Mouse (Mus musculus) lung, embryonic 16.5 days (tissue): ENCODE data around the gene Bdh1. TPM values are rescaled to one million over a fixed set of nuclear protein-coding genes. Genes with fewer than 3 reads are reported as not detected.
"Not testable (repeated sequence)": the region's sequence is repeated elsewhere in the genome, so short reads cannot be mapped to it uniquely, and the experiment has no call there.

Experiments
- ATAC-seq: fragments of 200-750 bp; cut with Nextera tagmentation; 2 replicates; pipeline ENCODE4 v1.8.0; 2017; ENCODE audit warnings: low read depth, mild to moderate bottlenecking, moderate library complexity
- H3K27ac ChIP-seq: fragments of 300-500 bp; sonication (generic); 2 replicates; pipeline ENCODE4 v1.5.1; 2014; ENCODE audit warnings: mild to moderate bottlenecking, control low read depth, low read length
- H3K27me3 ChIP-seq: fragments of 300-500 bp; sonication (generic); 2 replicates; pipeline ENCODE4 v1.6.1; 2014; ENCODE audit warnings: low read depth, low read length, mixed read lengths; ENCODE audit not compliant: control insufficient read depth, insufficient read depth
- H3K36me3 ChIP-seq: fragments of 300-500 bp; sonication (generic); 2 replicates; pipeline ENCODE4 v1.6.1; 2014; ENCODE audit warnings: low read length; ENCODE audit not compliant: control insufficient read depth, insufficient read depth
- H3K4me1 ChIP-seq: fragments of 300-500 bp; sonication (generic); replicated peaks from 2 replicates; pipeline ENCODE4 v1.6.1; 2014; ENCODE audit warnings: low read length, mixed read lengths; ENCODE audit not compliant: control insufficient read depth, insufficient read depth
- H3K4me2 ChIP-seq: fragments of 300-500 bp; sonication (generic); 2 replicates; pipeline ENCODE4 v1.6.1; 2014; ENCODE audit warnings: low read depth, low read length, control low read depth
- H3K4me3 ChIP-seq: fragments of 300-500 bp; sonication (generic); 2 replicates; pipeline ENCODE4 v1.5.1; 2014; ENCODE audit warnings: mild to moderate bottlenecking, low read length, control low read depth
- H3K9ac ChIP-seq: fragments of 300-500 bp; sonication (generic); 2 replicates; pipeline ENCODE4 v1.6.1; 2014; ENCODE audit warnings: low read length, control low read depth
- H3K9me3 ChIP-seq: fragments of 300-500 bp; sonication (generic); 2 replicates; pipeline ENCODE4 v1.6.1; 2016; ENCODE audit warnings: low read length; ENCODE audit not compliant: control insufficient read depth
- WGBS: fragments of 180-500 bp; shearing (Covaris S2); extraction: QIAGEN DNeasy Blood & Tissue Kit; methylation state at CpG from one replicate; pipeline ENCODE4 v1.1.7; 2014; 5-methylcytosine and 5-hydroxymethylcytosine counted together
- polyA plus RNA-seq: library from polyadenylated mRNA; unstranded; fragments of >200 nt; fragmentation: Nextera tagmentation; extraction: Ambion mirVana; gene quantifications from 2 replicates; pipeline ENCODE4 v1.2.1, GENCODE M21; 2015

Gene Bdh1
- polyA plus RNA-seq, 1 experiment from 2014 or later, result 4.5 TPM

GRCm38 (mm10) chr16:31466106-31466505, 44.0 kb downstream of the Bdh1 start:
- Histone ChIP-seq H3K9ac (no peak overlapping the region), H3K36me3 (no peaks in the 10 kb centered on the region), H3K4me3 (no peak overlapping the region), H3K9me3 (peaks cover 5% of the 10 kb centered on the region), H3K27me3 (no peaks in the 10 kb centered on the region), H3K27ac (no peak overlapping the region), H3K4me1 (peaks cover 5% of the 10 kb centered on the region), H3K4me2 (no peak overlapping the region)
- 64% methylated on average over 5 of the region's 5 CpGs for WGBS
- no peak for ATAC-seq

- H3K9ac ChIP-seq, H3K27me3 ChIP-seq, H3K9me3 ChIP-seq, ATAC-seq, H3K4me3 ChIP-seq, H3K36me3 ChIP-seq, H3K4me2 ChIP-seq, H3K4me1 ChIP-seq, H3K27ac ChIP-seq: not testable (repeated sequence)
- 73% methylated on average over 4 of the region's 4 CpGs for WGBS
These were observed 48.7 kb downstream of the Bdh1 start for GRCm38 (mm10) chr16:31470819-31471218.

- ATAC-seq, result no peak
- H3K27me3 ChIP-seq, result no peaks in the 10 kb centered on the region
These were observed 49.9 kb downstream of the Bdh1 start for GRCm38 (mm10) chr16:31471994-31472393.

GRCm38 (mm10) chr16:31473226-31473625, 51.1 kb downstream of the Bdh1 start:
- peaks cover 5% of the 10 kb centered on the region for H3K9me3 ChIP-seq
- ATAC-seq, result no peak
- H3K9ac ChIP-seq, result no peak overlapping the region
- no peaks in the 10 kb centered on the region for H3K36me3 ChIP-seq
- no peak overlapping the region for H3K27ac ChIP-seq
- H3K4me3 ChIP-seq, result no peak overlapping the region
- WGBS, result 100% methylated on average over 1 of the region's 1 CpGs
- no peak overlapping the region for H3K4me2 ChIP-seq
- H3K4me1 ChIP-seq, result no peaks in the 10 kb centered on the region
- H3K27me3 ChIP-seq, result no peaks in the 10 kb centered on the region

More at GRCm38 (mm10) chr16:31471994-31472393, 49.9 kb downstream of the Bdh1 start:
- Histone ChIP-seq H3K4me2 (no peak overlapping the region), H3K4me3 (no peak overlapping the region), H3K36me3 (no peaks in the 10 kb centered on the region), H3K27ac (no peak overlapping the region), H3K9me3 (peaks cover 5% of the 10 kb centered on the region), H3K4me1 (no peaks in the 10 kb centered on the region), H3K9ac (no peak overlapping the region)
- WGBS, result 65% methylated on average over 5 of the region's 5 CpGs

GRCm38 (mm10) chr16:31475123-31475968, 53.3 kb downstream of the Bdh1 start:
- WGBS, result 63% methylated on average over 9 of the region's 9 CpGs

GRCm38 (mm10) chr16:31476872-31477603, 55.0 kb downstream of the Bdh1 start:
- no peak for ATAC-seq
- H3K27ac ChIP-seq, result no peak overlapping the region
- H3K9me3 ChIP-seq, result peaks cover 5% of the 10 kb centered on the region

More at GRCm38 (mm10) chr16:31475123-31475968, 53.3 kb downstream of the Bdh1 start:
- H3K9ac ChIP-seq, result no peak overlapping the region
- no peak overlapping the region for H3K27ac ChIP-seq
- H3K9me3 ChIP-seq, result peaks cover 6% of the 10 kb centered on the region
- no peak overlapping the region for H3K4me3 ChIP-seq
- no peak for ATAC-seq
- no peaks in the 10 kb centered on the region for H3K36me3 ChIP-seq
- H3K4me2 ChIP-seq, result no peak overlapping the region
- H3K27me3 ChIP-seq, result no peaks in the 10 kb centered on the region
- H3K4me1 ChIP-seq, result no peaks in the 10 kb centered on the region

GRCm38 (mm10) chr16:31485336-31485735, 63.3 kb downstream of the Bdh1 start:
- WGBS, result 80% methylated on average over 5 of the region's 5 CpGs

More at GRCm38 (mm10) chr16:31476872-31477603, 55.0 kb downstream of the Bdh1 start:
- Histone ChIP-seq H3K4me1 (no peaks in the 10 kb centered on the region), H3K4me3 (no peak overlapping the region), H3K9ac (no peak overlapping the region), H3K36me3 (no peaks in the 10 kb centered on the region), H3K27me3 (no peaks in the 10 kb centered on the region), H3K4me2 (no peak overlapping the region)
- 28% methylated on average over 7 of the region's 7 CpGs for WGBS

GRCm38 (mm10) chr16:31487266-31487665, 65.2 kb downstream of the Bdh1 start:
- 81% methylated on average over 3 of the region's 3 CpGs for WGBS
- H3K4me3 ChIP-seq, result no peak overlapping the region
- ATAC-seq, result no peak

More at GRCm38 (mm10) chr16:31485336-31485735, 63.3 kb downstream of the Bdh1 start:
- Histone ChIP-seq H3K27me3 (no peaks in the 10 kb centered on the region), H3K4me1 (no peaks in the 10 kb centered on the region), H3K36me3 (no peaks in the 10 kb centered on the region), H3K9ac (no peak overlapping the region), H3K4me3 (no peak overlapping the region), H3K4me2 (no peak overlapping the region), H3K9me3 (no peaks in the 10 kb centered on the region), H3K27ac (no peak overlapping the region)
- ATAC-seq, result no peak

GRCm38 (mm10) chr16:31489096-31489495, 67.0 kb downstream of the Bdh1 start:
- 45% methylated on average over 3 of the region's 3 CpGs for WGBS
- Histone ChIP-seq H3K27me3 (no peaks in the 10 kb centered on the region), H3K4me2 (no peak overlapping the region), H3K4me1 (peaks cover 15% of the 10 kb centered on the region), H3K4me3 (no peak overlapping the region), H3K9ac (no peak overlapping the region), H3K27ac (no peak overlapping the region), H3K36me3 (no peaks in the 10 kb centered on the region), H3K9me3 (no peaks in the 10 kb centered on the region)
- no peak for ATAC-seq

More at GRCm38 (mm10) chr16:31487266-31487665, 65.2 kb downstream of the Bdh1 start:
- no peak overlapping the region for H3K4me2 ChIP-seq
- no peaks in the 10 kb centered on the region for H3K4me1 ChIP-seq
- H3K36me3 ChIP-seq, result no peaks in the 10 kb centered on the region
- H3K9me3 ChIP-seq, result no peaks in the 10 kb centered on the region
- no peak overlapping the region for H3K27ac ChIP-seq
- H3K9ac ChIP-seq, result no peak overlapping the region
- no peaks in the 10 kb centered on the region for H3K27me3 ChIP-seq
